Mouse (Mus musculus): ENCODE measurements around the gene Tmpo. TPM values are rescaled to one million over a fixed set of nuclear protein-coding genes. Genes with fewer than 3 reads are reported as not detected.

Tmpo gene
- 100 to 1,000 TPM in 1 of 2 experiments, 10 to 100 TPM in 1; 84.2 to 106 TPM for total RNA-seq (2021)
- long read RNA-seq, experiment 1, transcript Tmpo-204 (7 exons, 1,953 nt): minor isoform, 27 of 167 reads
- long read RNA-seq, experiment 1, transcript Tmpo-201 (4 exons, 3,772 nt): minor isoform, 24 of 167 reads
- long read RNA-seq, experiment 1, transcript Tmpo-202 (9 exons, 3,533 nt): major isoform, 73 of 167 reads
- long read RNA-seq, experiment 1, transcript Tmpo-203 (8 exons, 1,854 nt): minor isoform, 15 of 167 reads
- long read RNA-seq, experiment 1, partial matches to known transcripts: 6 of 167 reads
- long read RNA-seq, experiment 1, other reads (novel, unspliced or antisense): 13 of 167 reads
- long read RNA-seq, experiment 2, transcript Tmpo-203 (8 exons, 1,854 nt): minor isoform, 19 of 124 reads
- long read RNA-seq, experiment 2, transcript Tmpo-204 (7 exons, 1,953 nt): minor isoform, 16 of 124 reads
- long read RNA-seq, experiment 2, transcript Tmpo-202 (9 exons, 3,533 nt): major isoform, 44 of 124 reads
- long read RNA-seq, experiment 2, transcript Tmpo-201 (4 exons, 3,772 nt): minor isoform, 20 of 124 reads
- long read RNA-seq, experiment 2, partial matches to known transcripts: 1 of 124 reads
- long read RNA-seq, experiment 2, other reads (novel, unspliced or antisense): 13 of 124 reads

- no peak for DNase-seq
Measured at GRCm38 (mm10) chr10:91180761-91181460, at the start of gene Tmpo. Tmpo (minus strand) TSS chr10:91181315.

- no peak for DNase-seq
Measured at GRCm38 (mm10) chr10:91230400-91230799, 49.3 kb upstream of the Tmpo start.

- DNase-seq: no peak
Measured at GRCm38 (mm10) chr10:91229518-91229961, 48.4 kb upstream of the Tmpo start.

GRCm38 (mm10) chr10:91228924-91229517 lies 47.9 kb upstream of the Tmpo start:
- DNase-seq: no peak

- no peak for DNase-seq
Measured at GRCm38 (mm10) chr10:91227034-91227433, 45.9 kb upstream of the Tmpo start.

GRCm38 (mm10) chr10:91222398-91223236 lies 41.5 kb upstream of the Tmpo start:
- no peak for DNase-seq

GRCm38 (mm10) chr10:91208899-91209667 lies 28.0 kb upstream of the Tmpo start:
- no peak for DNase-seq

GRCm38 (mm10) chr10:91208461-91208860 lies 27.3 kb upstream of the Tmpo start:
- DNase-seq: peak; percentile 39

GRCm38 (mm10) chr10:91207275-91207674 lies 26.2 kb upstream of the Tmpo start:
- DNase-seq: no peak

GRCm38 (mm10) chr10:91205632-91206031 lies 24.5 kb upstream of the Tmpo start:
- DNase-seq: no peak

- DNase-seq: no peak
Measured at GRCm38 (mm10) chr10:91200581-91200980, 19.5 kb upstream of the Tmpo start.

- no peak for DNase-seq
Measured at GRCm38 (mm10) chr10:91199238-91199780, 18.2 kb upstream of the Tmpo start.

GRCm38 (mm10) chr10:91197704-91198103 lies 16.6 kb upstream of the Tmpo start:
- no peak for DNase-seq

GRCm38 (mm10) chr10:91196778-91197177 lies 15.7 kb upstream of the Tmpo start:
- DNase-seq: no peak

GRCm38 (mm10) chr10:91195680-91196079 lies 14.6 kb upstream of the Tmpo start:
- DNase-seq: no peak

- DNase-seq: no peak
Measured at GRCm38 (mm10) chr10:91195091-91195490, 14.0 kb upstream of the Tmpo start.

- DNase-seq: no peak
Measured at GRCm38 (mm10) chr10:91191851-91192250, 10.7 kb upstream of the Tmpo start.

GRCm38 (mm10) chr10:91189476-91189875 lies 8.4 kb upstream of the Tmpo start:
- DNase-seq: no peak

- no peak for DNase-seq
Measured at GRCm38 (mm10) chr10:91188684-91189287, 7.7 kb upstream of the Tmpo start.

GRCm38 (mm10) chr10:91187872-91188271 lies 6.8 kb upstream of the Tmpo start:
- DNase-seq: peak; percentile 68
